Mouse (Mus musculus) forebrain, postnatal 0 days (tissue): ENCODE data around the gene Bbs5. TPM values are rescaled to one million over a fixed set of nuclear protein-coding genes. Genes with fewer than 3 reads are reported as not detected.

ENCODE experiments used
- ATAC-seq: fragments of 200-750 bp; cut with Nextera tagmentation; 2 replicates; pipeline ENCODE4 v1.8.0; 2017; ENCODE audit warnings: mild to moderate bottlenecking, moderate library complexity
- DNase-seq: peaks from one replicate; pipeline ENCODE4 v3.0.0-alpha.2; 2015
- H3K27ac ChIP-seq: fragments of 300-500 bp; sonication (generic); 2 replicates; pipeline ENCODE4 v1.5.1; 2014; ENCODE audit warnings: low read depth, mild to moderate bottlenecking, antibody characterized with exemption, low read length, moderate library complexity, mixed read lengths
- H3K27me3 ChIP-seq: fragments of 300-500 bp; sonication (generic); 2 replicates; pipeline ENCODE4 v1.6.1; 2014; ENCODE audit warnings: mild to moderate bottlenecking, low read length, mixed read lengths; ENCODE audit not compliant: insufficient read depth
- H3K36me3 ChIP-seq: fragments of 300-500 bp; sonication (generic); 2 replicates; pipeline ENCODE4 v1.6.1; 2014; ENCODE audit warnings: mild to moderate bottlenecking, moderate library complexity; ENCODE audit not compliant: insufficient read depth
- H3K4me1 ChIP-seq: fragments of 300-500 bp; sonication (generic); 2 replicates; pipeline ENCODE4 v1.6.1; 2014; ENCODE audit warnings: antibody characterized with exemption; ENCODE audit not compliant: insufficient read depth
- H3K4me2 ChIP-seq: fragments of 300-500 bp; sonication (generic); 2 replicates; pipeline ENCODE4 v1.6.1; 2014; ENCODE audit warnings: low read depth, mild to moderate bottlenecking, moderate library complexity
- H3K4me3 ChIP-seq: fragments of 300-500 bp; sonication (generic); 2 replicates; pipeline ENCODE4 v1.5.1; 2014; ENCODE audit warnings: low read depth, low read length, mixed read lengths
- H3K9ac ChIP-seq: fragments of 300-500 bp; sonication (generic); 2 replicates; pipeline ENCODE4 v1.6.1; 2014; ENCODE audit warnings: mild to moderate bottlenecking
- H3K9me3 ChIP-seq: fragments of 300-500 bp; sonication (generic); 2 replicates; pipeline ENCODE4 v1.6.1; 2016; ENCODE audit warnings: low read length
- CTCF ChIP-seq: sonication (generic); IDR thresholded peaks from 2 replicates; pipeline ENCODE4 v1.5.1; 2016; ENCODE audit warnings: antibody characterized with exemption, control low read depth, low read depth
- WGBS: fragments of 180-500 bp; shearing (Covaris S2); extraction: QIAGEN DNeasy Blood & Tissue Kit; methylation state at CpG from one replicate; pipeline ENCODE4 v1.1.7; 2014; 5-methylcytosine and 5-hydroxymethylcytosine counted together
- polyA plus RNA-seq: library from polyadenylated mRNA; unstranded; fragments of >200 nt; fragmentation: Nextera tagmentation; extraction: Ambion mirVana; gene quantifications from 2 replicates; pipeline ENCODE4 v1.2.1, GENCODE M21; 2015
- total RNA-seq: library from RNA; depleted of rRNA; stranded (reverse); fragments of >200 nt; gene quantifications from 2 replicates; pipeline ENCODE4 v1.2.3, GENCODE M21; 2014

The Bbs5 gene
- total and polyA plus RNA-seq, 2 experiments from 2014 or later, result 23.4 to 34.4 TPM

GRCm38 (mm10) chr2:69640100-69640499 lies 6.9 kb upstream of the Bbs5 start:
- no peak overlapping the region for H3K27ac ChIP-seq
- peak; percentile 31 for DNase-seq
- H3K27me3 ChIP-seq, result no peaks in the 10 kb centered on the region
- ATAC-seq, result peak; percentile 74
- no peak overlapping the region for H3K9ac ChIP-seq
- H3K4me2 ChIP-seq, result no peak overlapping the region
- H3K36me3 ChIP-seq, result no peaks in the 10 kb centered on the region
- H3K4me1 ChIP-seq, result no peaks in the 10 kb centered on the region
- TF ChIP-seq CTCF, result no peak
- WGBS, result 48% methylated on average over 10 of the region's 10 CpGs
- H3K4me3 ChIP-seq, result no peak overlapping the region
- H3K9me3 ChIP-seq, result no peaks in the 10 kb centered on the region

GRCm38 (mm10) chr2:69644968-69645617 lies 1.9 kb upstream of the Bbs5 start:
- DNase-seq (no peak), ATAC-seq (no peak)
- no peak for TF ChIP-seq CTCF
- no peaks in the 10 kb centered on the region for H3K9me3 ChIP-seq
- H3K9ac ChIP-seq, result no peak overlapping the region
- WGBS, result 92% methylated on average over 11 of the region's 11 CpGs
- H3K4me3 ChIP-seq, result no peak overlapping the region
- H3K36me3 ChIP-seq, result no peaks in the 10 kb centered on the region
- H3K27me3 ChIP-seq, result no peaks in the 10 kb centered on the region
- H3K4me2 ChIP-seq, result no peak overlapping the region
- H3K4me1 ChIP-seq, result no peaks in the 10 kb centered on the region
- no peak overlapping the region for H3K27ac ChIP-seq

- WGBS, result 82% methylated on average over 5 of the region's 5 CpGs
- H3K4me1 ChIP-seq, result no peaks in the 10 kb centered on the region
- TF ChIP-seq CTCF, result no peak
- H3K9me3 ChIP-seq, result no peaks in the 10 kb centered on the region
- no peak for DNase-seq
- no peak overlapping the region for H3K9ac ChIP-seq
- H3K4me3 ChIP-seq, result no peak overlapping the region
- peaks cover 11% of the 10 kb centered on the region for H3K36me3 ChIP-seq
- H3K27me3 ChIP-seq, result no peaks in the 10 kb centered on the region
- H3K4me2 ChIP-seq, result no peak overlapping the region
- ATAC-seq, result no peak
- H3K27ac ChIP-seq, result no peak overlapping the region
These were observed 2.7 kb downstream of the Bbs5 start for GRCm38 (mm10) chr2:69649716-69650115.

GRCm38 (mm10) chr2:69659326-69659725 lies 12.4 kb downstream of the Bbs5 start:
- H3K4me3 ChIP-seq, result no peak overlapping the region
- H3K27me3 ChIP-seq, result no peaks in the 10 kb centered on the region
- ATAC-seq (no peak), DNase-seq (no peak)
- 97% methylated on average over 4 of the region's 4 CpGs for WGBS
- no peak for TF ChIP-seq CTCF
- H3K9ac ChIP-seq, result no peak overlapping the region
- peaks cover 59% of the 10 kb centered on the region for H3K36me3 ChIP-seq
- H3K9me3 ChIP-seq, result no peaks in the 10 kb centered on the region
- no peak overlapping the region for H3K27ac ChIP-seq
- H3K4me1 ChIP-seq, result no peaks in the 10 kb centered on the region
- no peak overlapping the region for H3K4me2 ChIP-seq

- ATAC-seq (no peak), DNase-seq (no peak)
- Histone ChIP-seq H3K4me3 (no peak overlapping the region), H3K9me3 (no peaks in the 10 kb centered on the region), H3K27me3 (no peaks in the 10 kb centered on the region), H3K9ac (no peak overlapping the region), H3K4me1 (no peaks in the 10 kb centered on the region), H3K27ac (no peak overlapping the region), H3K36me3 (peaks cover 55% of the 10 kb centered on the region), H3K4me2 (no peak overlapping the region)
- TF ChIP-seq CTCF, result no peak
- WGBS, result 89% methylated on average over 13 of the region's 13 CpGs
These were observed 17.0 kb downstream of the Bbs5 start for GRCm38 (mm10) chr2:69663827-69664476.

GRCm38 (mm10) chr2:69667656-69668055 lies 20.7 kb downstream of the Bbs5 start:
- TF ChIP-seq CTCF, result no peak
- WGBS, result 96% methylated on average over 4 of the region's 4 CpGs

GRCm38 (mm10) chr2:69668414-69668813 lies 21.4 kb downstream of the Bbs5 start:
- H3K4me1 ChIP-seq, result no peaks in the 10 kb centered on the region
- DNase-seq (no peak), ATAC-seq (no peak)
- no peaks in the 10 kb centered on the region for H3K9me3 ChIP-seq
- no peaks in the 10 kb centered on the region for H3K27me3 ChIP-seq
- H3K36me3 ChIP-seq, result peaks cover 21% of the 10 kb centered on the region
- H3K9ac ChIP-seq, result no peak overlapping the region
- no peak overlapping the region for H3K27ac ChIP-seq
- no peak overlapping the region for H3K4me2 ChIP-seq
- no peak for TF ChIP-seq CTCF
- no peak overlapping the region for H3K4me3 ChIP-seq
- 54% methylated on average over 6 of the region's 6 CpGs for WGBS

More at GRCm38 (mm10) chr2:69667656-69668055, 20.7 kb downstream of the Bbs5 start:
- Histone ChIP-seq H3K9ac (no peak overlapping the region), H3K4me1 (no peaks in the 10 kb centered on the region), H3K36me3 (peaks cover 29% of the 10 kb centered on the region), H3K27me3 (no peaks in the 10 kb centered on the region), H3K27ac (no peak overlapping the region), H3K4me2 (no peak overlapping the region), H3K4me3 (no peak overlapping the region), H3K9me3 (no peaks in the 10 kb centered on the region)
- ATAC-seq (no peak), DNase-seq (no peak)
